Mouse (Mus musculus) embryonic fibroblast, embryonic 13.5 days (primary cell): Measurements from ENCODE around the gene Scel.

Source experiments
- CTCF ChIP-seq: IDR thresholded peaks from 2 replicates; pipeline ENCODE4 v1.5.1; 2011; ENCODE audit warnings: mild to moderate bottlenecking, control low read depth, low read length, moderate library complexity, borderline replicate concordance; ENCODE audit not compliant: insufficient read depth
- POLR2A ChIP-seq: IDR thresholded peaks from 2 replicates; pipeline ENCODE4 v1.6.1; 2011; ENCODE audit warnings: low read depth, mild to moderate bottlenecking, control low read depth, low read length, moderate library complexity

GRCm38 (mm10) chr14:103655448-103655847 lies 142.3 kb downstream of the Scel start:
- TF ChIP-seq CTCF (no peak), POLR2A (no peak)
